Mouse (Mus musculus): ENCODE data around the gene 5031439G07Rik. TPM values are rescaled to one million over a fixed set of nuclear protein-coding genes. Genes with fewer than 3 reads are reported as not detected.
"Not testable (repeated sequence)": the region's sequence is repeated elsewhere in the genome, so short reads cannot be mapped to it uniquely, and the experiment has no call there.

Gene 5031439G07Rik
- polyA plus RNA-seq, 1 experiment from 2014 or later = 16.2 TPM

- 88% methylated on average over 1 of the region's 1 CpGs for WGBS
- no peaks in the 10 kb centered on the region for H3K27me3 ChIP-seq (ENCODE audit: control insufficient read depth, insufficient read depth, low read length)
- H3K4me2 ChIP-seq (ENCODE audit: low read depth, low read length, severe bottlenecking) = no peak overlapping the region
- no peaks in the 10 kb centered on the region for H3K4me1 ChIP-seq (replicated peaks; ENCODE audit: control insufficient read depth, insufficient read depth, low read length)
- H3K9me3 ChIP-seq (ENCODE audit: control insufficient read depth, low read length) = no peaks in the 10 kb centered on the region
- no peaks in the 10 kb centered on the region for H3K36me3 ChIP-seq (ENCODE audit: control insufficient read depth, insufficient read depth, low read length)
- no peak overlapping the region for H3K9ac ChIP-seq (ENCODE audit: low read length)
- no peak overlapping the region for H3K27ac ChIP-seq (ENCODE audit: low read depth, low read length)
- DNase-seq (ENCODE audit: low spot score) = no peak
- no peak for ATAC-seq (replicated peaks; ENCODE audit: low FRiP score)
- no peak overlapping the region for H3K4me3 ChIP-seq (ENCODE audit: low read depth, low read length)
Observed at GRCm38 (mm10) chr15:84896664-84897063, 91.7 kb downstream of the 5031439G07Rik start.

GRCm38 (mm10) chr15:84896216-84896615 lies 92.1 kb downstream of the 5031439G07Rik start:
- H3K4me1 ChIP-seq (replicated peaks; ENCODE audit: control insufficient read depth, insufficient read depth, low read length); H3K9ac ChIP-seq (ENCODE audit: low read length); DNase-seq (ENCODE audit: low spot score); H3K9me3 ChIP-seq (ENCODE audit: control insufficient read depth, low read length); H3K4me2 ChIP-seq (ENCODE audit: low read depth, low read length, severe bottlenecking); H3K36me3 ChIP-seq (ENCODE audit: control insufficient read depth, insufficient read depth, low read length); H3K27ac ChIP-seq (ENCODE audit: low read depth, low read length); H3K4me3 ChIP-seq (ENCODE audit: low read depth, low read length); ATAC-seq (replicated peaks; ENCODE audit: low FRiP score); H3K27me3 ChIP-seq (ENCODE audit: control insufficient read depth, insufficient read depth, low read length): not testable (repeated sequence)
- WGBS = 76% methylated on average over 10 of the region's 10 CpGs

Small RNAs within 50 kb of the gene (microRNA-seq; reads per million reads assigned to microRNA genes)
- gene Mir1249 (ENCODE audit: insufficient number of aligned reads) = 21.0 reads per million, percentile 14 among the genes with 10 or more reads in this experiment

Other genes with a start within 250 kb of the 5031439G07Rik start
- gene Phf21b, start 132.5 kb downstream of the 5031439G07Rik start, polyA plus RNA-seq (2014; fragmentation: Nextera tagmentation; extraction: Ambion mirVana) = 26.6 and 32.2 TPM in 2 replicates
- gene Gm29666, start 68.5 kb downstream of the 5031439G07Rik start, polyA plus RNA-seq (2014; fragmentation: Nextera tagmentation; extraction: Ambion mirVana) = 0.79 and 1.5 TPM in 2 replicates
- 75.8 and 79.7 TPM in 2 replicates for gene Nup50, start 65.1 kb downstream of the 5031439G07Rik start, polyA plus RNA-seq (2014; fragmentation: Nextera tagmentation; extraction: Ambion mirVana)
- gene Upk3a, start 28.6 kb upstream of the 5031439G07Rik start, polyA plus RNA-seq (2014; fragmentation: Nextera tagmentation; extraction: Ambion mirVana) = not detected in 2 replicates
- 25.3 and 27.4 TPM in 2 replicates for gene Fam118a, start 40.4 kb upstream of the 5031439G07Rik start, polyA plus RNA-seq (2014; fragmentation: Nextera tagmentation; extraction: Ambion mirVana)
- 0.07 and 0.12 TPM in 2 replicates for gene Smc1b, start 143.4 kb upstream of the 5031439G07Rik start, polyA plus RNA-seq (2014; fragmentation: Nextera tagmentation; extraction: Ambion mirVana)
- gene Ribc2, start 143.5 kb upstream of the 5031439G07Rik start, polyA plus RNA-seq (2014; fragmentation: Nextera tagmentation; extraction: Ambion mirVana) = 0.47 and 0.95 TPM in 2 replicates
- gene Fbln1, start 217.4 kb upstream of the 5031439G07Rik start, polyA plus RNA-seq (2014; fragmentation: Nextera tagmentation; extraction: Ambion mirVana) = 147 and 161 TPM in 2 replicates